Mouse (Mus musculus): ENCODE measurements around the gene Cdc42bpg. TPM values are rescaled to one million over a fixed set of nuclear protein-coding genes. Genes with fewer than 3 reads are reported as not detected.
A peak's percentile ranks its signal among the peaks of the same experiment; 100 is the strongest.

Cdc42bpg gene
- polyA plus RNA-seq, 1 experiment from 2014 or later, result 0.38 TPM

MicroRNAs within 50 kb of the gene (microRNA counts, 519-probe panel; counts per million panel counts)
- 3,484 counts per million, percentile 18 among the panel's probes with 10 or more counts for microRNA mmu-miR-192

Small RNA genes within 50 kb of the gene (microRNA-seq; reads per million reads assigned to microRNA genes)
- 57.8 reads per million, percentile 44 among the genes with 10 or more reads in this experiment for gene Mir192
- 48.0 reads per million, percentile 43 among the genes with 10 or more reads in this experiment for gene Mir194-2
- gene Mir6989, result not detected

Other genes starting within 250 kb of the Cdc42bpg start
- 71.4 and 85.0 TPM in 2 replicates for gene Mrpl49, start 248.7 kb upstream of the Cdc42bpg start, polyA plus RNA-seq (2016; fragmentation: Nextera tagmentation; extraction: Ambion mirVana)
- gene Fau, start 248.6 kb upstream of the Cdc42bpg start, polyA plus RNA-seq (2016; fragmentation: Nextera tagmentation; extraction: Ambion mirVana), result 570 and 662 TPM in 2 replicates
- 26.9 and 33.4 TPM in 2 replicates for gene Znhit2, start 245.3 kb upstream of the Cdc42bpg start, polyA plus RNA-seq (2016; fragmentation: Nextera tagmentation; extraction: Ambion mirVana)
- 13.7 and 18.8 TPM in 2 replicates for gene Tm7sf2, start 238.1 kb upstream of the Cdc42bpg start, polyA plus RNA-seq (2016; fragmentation: Nextera tagmentation; extraction: Ambion mirVana)
- gene Vps51, start 229.2 kb upstream of the Cdc42bpg start, polyA plus RNA-seq (2016; fragmentation: Nextera tagmentation; extraction: Ambion mirVana), result 57.3 and 60.5 TPM in 2 replicates
- not detected in 2 replicates for gene Tmem262, start 226.4 kb upstream of the Cdc42bpg start, polyA plus RNA-seq (2016; fragmentation: Nextera tagmentation; extraction: Ambion mirVana)
- 1.1 and 1.5 TPM in 2 replicates for gene Gm28374, start 224.2 kb upstream of the Cdc42bpg start, polyA plus RNA-seq (2016; fragmentation: Nextera tagmentation; extraction: Ambion mirVana)
- gene Zfpl1, start 221.5 kb upstream of the Cdc42bpg start, polyA plus RNA-seq (2016; fragmentation: Nextera tagmentation; extraction: Ambion mirVana), result 63.4 and 71.3 TPM in 2 replicates
- gene Cdca5, start 221.5 kb upstream of the Cdc42bpg start, polyA plus RNA-seq (2016; fragmentation: Nextera tagmentation; extraction: Ambion mirVana), result 38.9 and 43.5 TPM in 2 replicates
- 0.26 and 0.39 TPM in 2 replicates for gene AC131692.1, start 212.0 kb upstream of the Cdc42bpg start, polyA plus RNA-seq (2016; fragmentation: Nextera tagmentation; extraction: Ambion mirVana)
- 0.52 and 0.59 TPM in 2 replicates for gene Naaladl1, start 200.7 kb upstream of the Cdc42bpg start, polyA plus RNA-seq (2016; fragmentation: Nextera tagmentation; extraction: Ambion mirVana)
- 42.3 and 57.9 TPM in 2 replicates for gene Sac3d1, start 187.8 kb upstream of the Cdc42bpg start, polyA plus RNA-seq (2016; fragmentation: Nextera tagmentation; extraction: Ambion mirVana)
- gene Snx15, start 178.2 kb upstream of the Cdc42bpg start, polyA plus RNA-seq (2016; fragmentation: Nextera tagmentation; extraction: Ambion mirVana), result 22.4 and 25.8 TPM in 2 replicates
- not detected in 2 replicates for gene Batf2, start 165.5 kb upstream of the Cdc42bpg start, polyA plus RNA-seq (2016; fragmentation: Nextera tagmentation; extraction: Ambion mirVana)
- gene Arl2, start 164.9 kb upstream of the Cdc42bpg start, polyA plus RNA-seq (2016; fragmentation: Nextera tagmentation; extraction: Ambion mirVana), result 91.2 and 105 TPM in 2 replicates
- not detected in 2 replicates for gene Majin, start 122.1 kb upstream of the Cdc42bpg start, polyA plus RNA-seq (2016; fragmentation: Nextera tagmentation; extraction: Ambion mirVana)
- gene Gpha2, start 80.1 kb upstream of the Cdc42bpg start, polyA plus RNA-seq (2016; fragmentation: Nextera tagmentation; extraction: Ambion mirVana), result 0.24 TPM in 1 of 2 replicates, not detected in the other
- 21.2 and 25.7 TPM in 2 replicates for gene Ppp2r5b, start 70.6 kb upstream of the Cdc42bpg start, polyA plus RNA-seq (2016; fragmentation: Nextera tagmentation; extraction: Ambion mirVana)
- 10.8 and 11.6 TPM in 2 replicates for gene Atg2a, start 64.8 kb upstream of the Cdc42bpg start, polyA plus RNA-seq (2016; fragmentation: Nextera tagmentation; extraction: Ambion mirVana)
- gene Ehd1, start 29.7 kb upstream of the Cdc42bpg start, polyA plus RNA-seq (2016; fragmentation: Nextera tagmentation; extraction: Ambion mirVana), result 89.6 and 101 TPM in 2 replicates
- gene Men1, start 28.5 kb downstream of the Cdc42bpg start, polyA plus RNA-seq (2016; fragmentation: Nextera tagmentation; extraction: Ambion mirVana), result 67.2 and 80.8 TPM in 2 replicates
- gene Map4k2, start 34.7 kb downstream of the Cdc42bpg start, polyA plus RNA-seq (2016; fragmentation: Nextera tagmentation; extraction: Ambion mirVana), result 12.5 and 15.0 TPM in 2 replicates
- gene Sf1, start 57.2 kb downstream of the Cdc42bpg start, polyA plus RNA-seq (2016; fragmentation: Nextera tagmentation; extraction: Ambion mirVana), result 129 and 146 TPM in 2 replicates
- 103 and 214 TPM in 2 replicates for gene Pygm, start 77.9 kb downstream of the Cdc42bpg start, polyA plus RNA-seq (2016; fragmentation: Nextera tagmentation; extraction: Ambion mirVana)
- gene Rasgrp2, start 92.9 kb downstream of the Cdc42bpg start, polyA plus RNA-seq (2016; fragmentation: Nextera tagmentation; extraction: Ambion mirVana), result 59.9 and 61.6 TPM in 2 replicates
- 0.10 and 1.1 TPM in 2 replicates for gene Nrxn2, start 112.3 kb downstream of the Cdc42bpg start, polyA plus RNA-seq (2016; fragmentation: Nextera tagmentation; extraction: Ambion mirVana)
- not detected in 2 replicates for gene Slc22a12, start 236.6 kb downstream of the Cdc42bpg start, polyA plus RNA-seq (2016; fragmentation: Nextera tagmentation; extraction: Ambion mirVana)

Measured in heart, embryonic 10.5 days (tissue).